Mouse (Mus musculus) stomach, postnatal 0 days (tissue): ENCODE results near the gene Ikzf3.

Experiments
- CTCF ChIP-seq: IDR thresholded peaks from 2 replicates; pipeline ENCODE4 v1.5.1; 2016; ENCODE audit warnings: antibody characterized with exemption, low read depth, mild to moderate bottlenecking, moderate library complexity
- EP300 ChIP-seq: optimal IDR thresholded peaks from 2 replicates; pipeline ENCODE3; 2016; ENCODE audit warnings: antibody characterized with exemption

DNA sequence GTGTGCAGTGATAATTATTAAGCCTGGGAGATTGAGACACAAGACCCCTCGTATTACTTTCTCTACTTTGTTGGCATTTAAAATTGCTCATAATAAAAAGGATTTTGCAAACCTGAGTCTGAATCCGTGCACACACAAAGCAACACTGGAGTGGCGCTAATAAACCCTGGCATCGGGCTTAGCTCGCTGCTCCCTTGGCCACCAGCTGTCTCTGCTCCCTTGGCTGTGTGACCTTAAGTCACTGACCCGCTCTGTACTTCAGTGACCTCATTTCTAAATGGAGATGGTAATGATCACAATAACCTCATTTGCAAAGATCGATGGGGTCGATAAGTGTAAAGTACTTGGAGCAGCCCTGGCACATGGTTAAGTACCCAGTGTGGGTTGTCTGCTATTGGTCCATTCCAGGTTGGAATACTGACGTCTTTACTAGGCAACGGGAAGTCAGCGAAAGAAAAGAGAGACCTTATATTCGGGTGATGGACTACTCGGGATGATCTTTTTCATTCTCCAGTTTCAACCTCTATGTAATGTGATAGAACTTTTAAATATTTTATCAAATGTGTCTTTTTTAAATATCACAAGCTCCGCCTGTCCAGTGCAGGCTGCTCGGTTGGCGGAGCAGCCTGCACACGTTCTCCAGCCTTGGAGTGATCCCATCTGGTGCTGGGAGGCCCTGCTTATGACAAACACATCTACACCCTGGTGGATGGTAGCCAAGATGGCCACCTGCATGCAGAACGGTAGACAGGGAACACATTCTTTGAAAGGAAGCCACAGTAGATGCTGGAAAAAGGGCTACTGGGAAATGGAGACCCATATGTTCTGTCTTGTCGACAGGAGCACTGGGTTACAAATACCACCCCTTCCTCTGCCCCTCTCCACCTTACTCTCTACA, 45.0 kb upstream of the Ikzf3 start:
- no peak for TF ChIP-seq CTCF
- no peak for TF ChIP-seq EP300
